Mouse (Mus musculus) limb, embryonic 12.5 days (tissue): ENCODE measurements around the gene Camkmt. TPM values are rescaled to one million over a fixed set of nuclear protein-coding genes. Genes with fewer than 3 reads are reported as not detected.

Experiments used
- ATAC-seq: fragments of 200-750 bp; cut with Nextera tagmentation; 2 replicates; pipeline ENCODE4 v1.8.0; 2017; ENCODE audit warnings: low read depth, moderate TSS enrichment; ENCODE audit not compliant: insufficient number of reproducible peaks, insufficient read depth, low FRiP score, low TSS enrichment
- H3K27ac ChIP-seq: fragments of 300-500 bp; sonication (generic); 2 replicates; pipeline ENCODE4 v1.5.1; 2016; ENCODE audit warnings: mild to moderate bottlenecking, moderate library complexity
- H3K27me3 ChIP-seq: fragments of 300-500 bp; sonication (generic); 2 replicates; pipeline ENCODE4 v1.6.1; 2016; ENCODE audit warnings: mild to moderate bottlenecking, moderate library complexity
- H3K36me3 ChIP-seq: fragments of 300-500 bp; sonication (generic); 2 replicates; pipeline ENCODE4 v1.6.1; 2016; ENCODE audit warnings: mild to moderate bottlenecking, moderate library complexity
- H3K4me1 ChIP-seq: fragments of 300-500 bp; sonication (generic); replicated peaks from 2 replicates; pipeline ENCODE4 v1.6.1; 2016
- H3K4me2 ChIP-seq: fragments of 300-500 bp; sonication (generic); 2 replicates; pipeline ENCODE4 v1.6.1; 2016; ENCODE audit warnings: mild to moderate bottlenecking, moderate library complexity
- H3K4me3 ChIP-seq: fragments of 300-500 bp; sonication (generic); replicated peaks from 2 replicates; pipeline ENCODE4 v1.5.1; 2016; ENCODE audit warnings: mild to moderate bottlenecking
- H3K9ac ChIP-seq: fragments of 300-500 bp; sonication (generic); replicated peaks from 2 replicates; pipeline ENCODE4 v1.6.1; 2016; ENCODE audit warnings: mild to moderate bottlenecking, moderate library complexity
- H3K9me3 ChIP-seq: fragments of 300-500 bp; sonication (generic); 2 replicates; pipeline ENCODE4 v1.6.1; 2016; ENCODE audit warnings: mild to moderate bottlenecking, moderate library complexity
- WGBS: fragments of 180-500 bp; shearing (Covaris S2); methylation state at CpG from one replicate; pipeline ENCODE4 v1.1.7; 2016; 5-methylcytosine and 5-hydroxymethylcytosine counted together
- polyA plus RNA-seq: library from polyadenylated mRNA; unstranded; fragments of >200 nt; fragmentation: Nextera tagmentation; extraction: Ambion mirVana; gene quantifications from 2 replicates; pipeline ENCODE4 v1.2.1, GENCODE M21; 2016

The Camkmt gene
- polyA plus RNA-seq, 1 experiment from 2014 or later, result 14.3 TPM

GRCm38 (mm10) chr17:85248962-85249361 lies 158.6 kb downstream of the Camkmt start:
- ATAC-seq, result no peak
- Histone ChIP-seq H3K4me2 (no peak overlapping the region), H3K27me3 (no peaks in the 10 kb centered on the region), H3K36me3 (no peaks in the 10 kb centered on the region), H3K4me3 (no peak overlapping the region), H3K9me3 (no peaks in the 10 kb centered on the region), H3K27ac (no peak overlapping the region), H3K9ac (no peak overlapping the region), H3K4me1 (no peaks in the 10 kb centered on the region)
- WGBS, result 71% methylated on average over 5 of the region's 5 CpGs

- no peak overlapping the region for H3K9ac ChIP-seq
- no peak overlapping the region for H3K4me2 ChIP-seq
Measured at GRCm38 (mm10) chr17:85249744-85250143, 159.4 kb downstream of the Camkmt start.

DNA sequence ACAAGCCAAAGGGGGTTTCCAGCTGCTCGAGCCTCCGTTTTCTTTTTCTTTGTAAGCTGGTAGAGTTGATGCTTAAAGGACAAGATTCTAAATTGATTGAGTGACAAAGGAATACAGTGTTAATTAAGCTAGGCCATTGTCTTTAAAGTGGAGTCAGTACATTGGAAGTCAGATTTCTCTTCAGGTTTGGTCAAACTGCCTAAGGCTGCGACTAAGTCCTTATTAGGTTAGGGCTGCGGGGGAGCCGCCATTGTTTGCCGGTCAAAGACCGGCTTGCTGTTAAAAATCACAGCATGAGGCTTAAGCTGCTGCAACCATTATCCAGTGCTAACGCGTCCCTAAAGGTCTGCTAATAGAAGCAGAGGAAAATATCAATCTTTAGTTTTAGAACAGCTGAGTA lies 166.6 kb downstream of the Camkmt start:
- Histone ChIP-seq H3K27ac (no peak overlapping the region), H3K4me1 (0 out of 2 replicates have a peak, but pooled peaks cover 6% of the 10 kb centered on the region), H3K9me3 (no peaks in the 10 kb centered on the region), H3K27me3 (no peaks in the 10 kb centered on the region), H3K9ac (no peak overlapping the region), H3K36me3 (no peaks in the 10 kb centered on the region), H3K4me3 (no peak overlapping the region), H3K4me2 (0 out of 2 replicates have a peak overlapping the region, but pooled peaks have one; percentile 10)
- no peak for ATAC-seq
- WGBS, result 19% methylated on average over 9 of the region's 9 CpGs

More at GRCm38 (mm10) chr17:85249744-85250143, 159.4 kb downstream of the Camkmt start:
- no peak for ATAC-seq
- H3K27ac ChIP-seq, result no peak overlapping the region
- H3K36me3 ChIP-seq, result no peaks in the 10 kb centered on the region
- WGBS, result 51% methylated on average over 7 of the region's 7 CpGs
- no peak overlapping the region for H3K4me3 ChIP-seq
- no peaks in the 10 kb centered on the region for H3K4me1 ChIP-seq
- no peaks in the 10 kb centered on the region for H3K9me3 ChIP-seq
- H3K27me3 ChIP-seq, result no peaks in the 10 kb centered on the region

GRCm38 (mm10) chr17:85257348-85257747 lies 167.0 kb downstream of the Camkmt start:
- 66% methylated on average over 11 of the region's 11 CpGs for WGBS
- Histone ChIP-seq H3K27me3 (no peaks in the 10 kb centered on the region), H3K27ac (no peak overlapping the region), H3K4me2 (0 out of 2 replicates have a peak overlapping the region, but pooled peaks have one; percentile 10), H3K9me3 (no peaks in the 10 kb centered on the region), H3K36me3 (no peaks in the 10 kb centered on the region), H3K4me1 (0 out of 2 replicates have a peak, but pooled peaks cover 6% of the 10 kb centered on the region), H3K9ac (no peak overlapping the region), H3K4me3 (no peak overlapping the region)
- ATAC-seq, result no peak

DNA sequence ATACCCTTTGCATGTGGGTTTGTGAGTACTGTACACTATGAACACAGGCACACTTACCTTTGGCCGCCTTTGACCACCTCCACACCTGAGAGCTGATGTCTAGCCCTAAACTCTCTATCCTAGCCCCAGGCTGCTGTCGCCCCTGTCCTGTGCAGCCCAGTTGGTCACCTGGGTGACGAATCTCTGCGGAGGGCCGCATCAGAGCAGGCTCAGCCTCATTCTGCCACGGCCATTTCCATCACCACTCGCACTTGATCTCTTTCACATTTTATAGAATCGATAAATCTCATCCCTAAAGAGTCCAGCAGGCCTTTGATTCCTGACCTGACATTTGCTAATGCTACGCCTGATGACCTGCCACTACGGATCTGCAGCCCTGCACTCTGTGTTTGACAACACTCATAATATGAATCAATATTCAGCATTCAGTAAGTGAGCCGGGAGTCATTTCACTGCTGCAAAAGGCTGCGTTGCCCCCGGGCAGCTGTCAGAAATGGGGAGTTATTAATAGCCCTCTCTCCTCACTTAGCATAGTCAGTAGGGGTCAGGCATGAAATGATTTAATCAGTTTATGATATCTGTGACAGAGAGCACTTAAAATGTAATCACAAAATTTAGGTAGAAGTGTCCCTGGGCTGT lies 168.5 kb downstream of the Camkmt start:
- no peak for ATAC-seq
- Histone ChIP-seq H3K9ac (no peak overlapping the region), H3K4me1 (0 out of 2 replicates have a peak, but pooled peaks cover 10% of the 10 kb centered on the region), H3K27me3 (no peaks in the 10 kb centered on the region), H3K9me3 (no peaks in the 10 kb centered on the region), H3K4me2 (no peak overlapping the region), H3K4me3 (no peak overlapping the region), H3K27ac (no peak overlapping the region), H3K36me3 (no peaks in the 10 kb centered on the region)
- 81% methylated on average over 13 of the region's 13 CpGs for WGBS

- no peaks in the 10 kb centered on the region for H3K9me3 ChIP-seq
- H3K36me3 ChIP-seq, result no peaks in the 10 kb centered on the region
- ATAC-seq, result no peak
- no peak overlapping the region for H3K9ac ChIP-seq
- WGBS, result 85% methylated on average over 12 of the region's 12 CpGs
- no peak overlapping the region for H3K4me3 ChIP-seq
- H3K27ac ChIP-seq, result no peak overlapping the region
- no peaks in the 10 kb centered on the region for H3K27me3 ChIP-seq
- no peak overlapping the region for H3K4me2 ChIP-seq
- 0 out of 2 replicates have a peak, but pooled peaks cover 4% of the 10 kb centered on the region for H3K4me1 ChIP-seq
Measured at GRCm38 (mm10) chr17:85266831-85267422, 176.6 kb downstream of the Camkmt start.

DNA sequence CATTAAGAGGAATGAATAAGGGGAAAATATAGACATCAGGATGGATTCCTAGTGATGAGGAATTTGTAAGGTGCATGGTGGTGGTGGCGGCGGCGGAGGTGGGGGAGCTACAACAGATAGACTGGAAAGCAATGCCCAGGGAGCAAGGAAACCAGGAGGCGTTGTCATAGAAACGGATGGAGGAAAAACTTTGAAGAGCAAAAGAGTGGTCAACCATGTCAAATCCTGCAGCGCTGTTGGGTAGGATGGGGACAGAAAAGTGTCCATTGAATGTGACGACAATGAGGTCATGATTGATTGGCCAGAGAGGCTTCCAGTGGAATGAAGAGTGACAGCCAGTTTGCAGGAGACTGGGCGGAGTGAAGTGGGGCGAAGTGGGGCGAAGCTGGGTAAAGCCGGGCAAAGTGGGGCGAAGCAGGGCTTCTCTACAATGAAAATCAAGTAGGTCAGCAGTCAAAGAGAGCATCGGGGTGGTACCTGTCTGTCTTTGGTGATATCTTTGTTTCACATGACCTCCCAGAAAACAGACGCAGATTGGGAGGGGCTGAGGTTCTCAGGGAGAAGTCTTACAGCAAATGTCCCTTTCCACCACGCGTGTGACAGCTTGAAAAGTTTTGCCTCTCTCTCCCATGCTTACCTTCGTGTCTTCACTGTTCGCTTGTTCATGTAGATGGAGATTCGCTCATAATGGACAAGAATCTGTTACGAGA lies 181.3 kb downstream of the Camkmt start:
- Histone ChIP-seq H3K9me3 (no peaks in the 10 kb centered on the region), H3K27me3 (no peaks in the 10 kb centered on the region), H3K27ac (no peak overlapping the region), H3K4me2 (no peak overlapping the region), H3K36me3 (no peaks in the 10 kb centered on the region), H3K9ac (no peak overlapping the region), H3K4me1 (no peaks in the 10 kb centered on the region), H3K4me3 (no peak overlapping the region)
- no peak for ATAC-seq
- WGBS, result 88% methylated on average over 20 of the region's 20 CpGs

DNA sequence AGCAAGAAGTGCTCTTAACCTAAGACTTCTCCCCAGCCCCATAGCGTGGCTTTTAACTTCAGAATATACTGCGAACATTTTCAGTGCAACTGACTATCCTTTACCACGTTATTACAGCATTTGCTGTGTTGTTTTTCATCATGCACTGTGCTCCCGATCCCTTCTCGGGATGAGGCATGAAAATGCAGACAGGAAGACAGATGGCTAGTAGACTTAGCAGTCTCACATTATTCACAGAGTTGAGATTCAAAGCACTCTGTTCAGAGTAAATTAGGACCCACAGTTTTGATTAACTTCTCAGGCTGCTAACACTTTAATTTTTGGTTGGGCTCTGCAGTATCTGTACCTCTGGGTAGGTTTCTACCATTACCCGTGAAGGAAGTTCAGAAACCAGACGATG lies 189.4 kb downstream of the Camkmt start:
- Histone ChIP-seq H3K27ac (no peak overlapping the region), H3K4me1 (no peaks in the 10 kb centered on the region), H3K36me3 (no peaks in the 10 kb centered on the region), H3K9me3 (no peaks in the 10 kb centered on the region), H3K9ac (no peak overlapping the region), H3K4me2 (no peak overlapping the region), H3K4me3 (no peak overlapping the region), H3K27me3 (no peaks in the 10 kb centered on the region)
- 80% methylated on average over 7 of the region's 7 CpGs for WGBS
- no peak for ATAC-seq

GRCm38 (mm10) chr17:85282447-85282846 lies 192.1 kb downstream of the Camkmt start:
- WGBS, result 78% methylated on average over 5 of the region's 5 CpGs
- Histone ChIP-seq H3K9ac (no peak overlapping the region), H3K4me2 (no peak overlapping the region), H3K4me1 (no peaks in the 10 kb centered on the region), H3K36me3 (no peaks in the 10 kb centered on the region), H3K9me3 (no peaks in the 10 kb centered on the region), H3K27ac (no peak overlapping the region), H3K4me3 (no peak overlapping the region), H3K27me3 (no peaks in the 10 kb centered on the region)
- no peak for ATAC-seq

GRCm38 (mm10) chr17:85291154-85291553 lies 200.8 kb downstream of the Camkmt start:
- Histone ChIP-seq H3K4me2 (no peak overlapping the region), H3K36me3 (no peaks in the 10 kb centered on the region), H3K4me1 (no peaks in the 10 kb centered on the region; the same call in 1 of the 2 replicates), H3K27ac (no peak overlapping the region), H3K4me3 (no peak overlapping the region), H3K27me3 (no peaks in the 10 kb centered on the region), H3K9ac (no peak overlapping the region), H3K9me3 (peaks cover 5% of the 10 kb centered on the region; the same call in 1 of the 2 replicates)
- 95% methylated on average over 4 of the region's 4 CpGs for whole genome bisulfite sequencing
- ATAC-seq, result no peak

GRCm38 (mm10) chr17:85291601-85292000 lies 201.2 kb downstream of the Camkmt start:
- Histone ChIP-seq H3K4me2 (no peak overlapping the region), H3K4me1 (no peaks in the 10 kb centered on the region; the same call in 1 of the 2 replicates), H3K36me3 (no peaks in the 10 kb centered on the region), H3K27me3 (no peaks in the 10 kb centered on the region), H3K9me3 (peaks cover 5% of the 10 kb centered on the region; the same call in 1 of the 2 replicates), H3K9ac (no peak overlapping the region), H3K27ac (no peak overlapping the region), H3K4me3 (no peak overlapping the region)
- no peak for ATAC-seq
- WGBS, result 98% methylated on average over 5 of the region's 5 CpGs
